Mouse (Mus musculus) lung, adult 2 months (tissue): ENCODE measurements around the gene Otud7b.

Experiments
- CTCF ChIP-seq: fragments of 200-500 bp; IDR thresholded peaks from 2 replicates; pipeline ENCODE4 v1.5.1; 2011; ENCODE audit warnings: mild to moderate bottlenecking, low read length, control low read depth; ENCODE audit not compliant: insufficient read depth
- POLR2A ChIP-seq: fragments of 200-500 bp; IDR thresholded peaks from 2 replicates; pipeline ENCODE4 v1.6.1; 2011; ENCODE audit warnings: low read depth, mild to moderate bottlenecking, control low read depth, low read length, borderline replicate concordance; ENCODE audit errors: extremely low read depth

DNA sequence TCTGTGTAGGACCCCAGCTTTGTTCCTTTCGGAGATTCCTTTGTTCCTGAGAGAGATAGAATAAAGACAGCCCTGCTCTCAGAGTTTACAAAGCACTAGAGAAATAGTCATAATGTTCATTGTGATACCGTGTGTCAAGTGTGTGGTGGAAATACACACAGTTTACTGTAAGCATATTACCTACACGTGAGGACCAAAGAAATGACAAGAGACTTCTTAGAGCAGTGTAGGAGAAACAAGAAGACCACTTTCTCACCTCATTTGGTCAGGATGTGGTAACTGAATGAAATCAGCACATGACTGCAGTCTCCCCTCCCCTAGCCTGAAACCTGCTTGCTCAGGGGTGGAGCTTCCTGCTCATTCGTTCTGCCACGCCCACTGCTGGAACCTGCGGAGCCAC lies 93.9 kb downstream of the Otud7b start:
- no peak for TF ChIP-seq CTCF
- no peak for TF ChIP-seq POLR2A
